Mouse (Mus musculus) lung, adult 18-20 months (tissue): ENCODE results near the gene Ptchd4.

ENCODE experiments used
- DNase-seq, 2 experiments: peaks; one replicate each; pipeline ENCODE4 v3.0.0; 2022; ENCODE audit warnings: mixed read lengths in 2 of 2

Gene Ptchd4

GRCm38 (mm10) chr17:42430380-42430779 is 114.6 kb downstream of the Ptchd4 start:
- no peak for DNase-seq

GRCm38 (mm10) chr17:42452235-42452634 is 136.5 kb downstream of the Ptchd4 start:
- no peak for DNase-seq

GRCm38 (mm10) chr17:42456441-42456840 is 140.7 kb downstream of the Ptchd4 start:
- DNase-seq: no peak

- DNase-seq: no peak
Observed at GRCm38 (mm10) chr17:42462726-42463125, 147.0 kb downstream of the Ptchd4 start.

- peak in 1 of 2 experiments; percentile 3 for DNase-seq
Observed at GRCm38 (mm10) chr17:42480173-42480991, 164.6 kb downstream of the Ptchd4 start.

- no peak for DNase-seq
Observed at GRCm38 (mm10) chr17:42509356-42510262, 193.9 kb downstream of the Ptchd4 start.

- DNase-seq: no peak
Observed at GRCm38 (mm10) chr17:42530147-42530546, 214.4 kb downstream of the Ptchd4 start.

- DNase-seq: no peak
Observed at GRCm38 (mm10) chr17:42549578-42549977, 233.8 kb downstream of the Ptchd4 start.
